Mouse (Mus musculus) embryonic facial prominence, embryonic 10.5 days (tissue): ENCODE results near the gene Gabpa. TPM values are rescaled to one million over a fixed set of nuclear protein-coding genes. Genes with fewer than 3 reads are reported as not detected.

Experiments
- DNase-seq: peaks from one replicate; pipeline ENCODE4 v3.0.0-alpha.2; 2017; ENCODE audit warnings: low spot score
- H3K27ac ChIP-seq: fragments of 300-500 bp; sonication (generic); replicated peaks from 2 replicates; pipeline ENCODE4 v1.5.1; 2016; ENCODE audit warnings: mild to moderate bottlenecking
- H3K27me3 ChIP-seq: fragments of 300-500 bp; sonication (generic); replicated peaks from 2 replicates; pipeline ENCODE4 v1.6.1; 2016; ENCODE audit warnings: low read depth, mild to moderate bottlenecking; ENCODE audit not compliant: poor library complexity, severe bottlenecking
- H3K36me3 ChIP-seq: fragments of 300-500 bp; sonication (generic); replicated peaks from 2 replicates; pipeline ENCODE4 v1.6.1; 2016; ENCODE audit warnings: mild to moderate bottlenecking, moderate library complexity
- H3K4me1 ChIP-seq: fragments of 300-500 bp; sonication (generic); 2 replicates; pipeline ENCODE4 v1.6.1; 2016
- H3K4me3 ChIP-seq: fragments of 300-500 bp; sonication (generic); 2 replicates; pipeline ENCODE4 v1.5.1; 2016; ENCODE audit warnings: mild to moderate bottlenecking, moderate library complexity
- H3K9me3 ChIP-seq: fragments of 300-500 bp; sonication (generic); 2 replicates; pipeline ENCODE4 v1.6.1; 2016; ENCODE audit warnings: mild to moderate bottlenecking
- WGBS: fragments of 180-500 bp; shearing (Covaris S2); methylation state at CpG from one replicate; pipeline ENCODE4 v1.1.7; 2016; 5-methylcytosine and 5-hydroxymethylcytosine counted together
- polyA plus RNA-seq: library from polyadenylated mRNA; unstranded; fragments of >200 nt; fragmentation: Nextera tagmentation; extraction: Ambion mirVana; gene quantifications from 2 replicates; pipeline ENCODE4 v1.2.1, GENCODE M21; 2016

Gene Gabpa
- polyA plus RNA-seq, 1 experiment from 2014 or later: 38.7 TPM

DNA sequence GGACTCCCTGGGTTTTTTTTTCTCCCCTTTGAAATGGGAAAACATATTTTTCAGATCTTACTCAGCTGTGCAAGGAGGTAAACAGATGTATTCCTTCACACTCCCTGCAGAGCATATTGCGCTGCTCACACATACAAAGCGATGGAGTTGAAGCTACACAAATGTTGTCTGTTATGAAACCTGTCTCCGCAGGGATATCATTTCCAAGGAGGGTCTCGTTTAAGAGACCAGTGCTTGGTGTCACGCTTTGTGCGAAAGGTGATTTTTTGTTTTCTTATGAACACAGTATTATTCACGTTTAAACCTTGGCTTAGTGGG is 41.0 kb downstream of the Gabpa start:
- no peak for DNase-seq
- no peaks in the 10 kb centered on the region for H3K27me3 ChIP-seq
- H3K36me3 ChIP-seq: no peaks in the 10 kb centered on the region
- 90% methylated on average over 7 of the region's 7 CpGs for WGBS
- H3K4me1 ChIP-seq: no peaks in the 10 kb centered on the region
- H3K27ac ChIP-seq: no peak overlapping the region
- H3K9me3 ChIP-seq: no peaks in the 10 kb centered on the region
- H3K4me3 ChIP-seq: no peak overlapping the region

DNA sequence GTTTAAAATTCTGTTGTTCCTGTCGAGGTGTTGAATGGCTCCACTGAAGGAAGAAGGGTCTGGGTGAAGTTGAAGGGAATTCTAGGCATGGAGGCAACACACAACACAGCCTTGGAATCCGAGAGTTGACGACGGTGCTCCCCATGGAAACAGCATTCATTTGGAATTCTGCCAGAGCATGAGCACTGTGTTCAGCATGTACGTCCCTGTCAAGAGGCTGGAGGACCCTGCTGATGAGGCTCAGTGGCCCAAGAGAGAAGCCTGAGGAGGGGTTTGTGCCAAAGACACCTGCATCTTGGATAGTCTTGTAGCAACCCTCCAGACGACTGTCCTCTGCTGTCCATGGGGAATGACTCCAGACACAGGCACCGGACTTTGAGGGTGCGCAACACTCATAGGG is 41.4 kb downstream of the Gabpa start:
- Histone ChIP-seq H3K4me3 (no peak overlapping the region), H3K27ac (no peak overlapping the region), H3K4me1 (no peaks in the 10 kb centered on the region), H3K9me3 (no peaks in the 10 kb centered on the region), H3K27me3 (no peaks in the 10 kb centered on the region), H3K36me3 (no peaks in the 10 kb centered on the region)
- WGBS: 82% methylated on average over 8 of the region's 8 CpGs
- DNase-seq: no peak

DNA sequence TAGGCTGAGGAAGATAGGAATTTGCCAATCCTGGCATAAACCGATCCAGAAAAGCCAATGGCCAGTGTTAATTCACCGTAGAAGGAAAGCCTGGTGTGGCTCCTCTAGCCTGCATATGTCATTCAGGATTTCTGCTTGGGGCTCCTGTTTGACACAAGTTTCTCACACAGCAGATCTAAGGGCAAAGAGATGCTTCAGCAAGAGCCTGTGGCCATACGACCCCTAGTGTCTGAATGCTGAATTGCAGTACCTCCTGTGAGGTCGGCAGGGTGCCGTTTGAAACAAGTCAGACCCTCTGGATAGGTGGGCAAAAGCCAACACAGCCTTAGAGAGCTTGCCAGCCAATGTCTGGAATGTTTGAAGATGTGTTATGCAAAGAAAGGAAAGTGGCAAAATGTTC is 44.4 kb downstream of the Gabpa start:
- H3K4me1 ChIP-seq: no peaks in the 10 kb centered on the region
- H3K9me3 ChIP-seq: no peaks in the 10 kb centered on the region
- H3K27ac ChIP-seq: no peak overlapping the region
- 26% methylated on average over 5 of the region's 5 CpGs for WGBS
- no peak overlapping the region for H3K4me3 ChIP-seq
- H3K36me3 ChIP-seq: no peaks in the 10 kb centered on the region
- peak; percentile 75 for DNase-seq
- H3K27me3 ChIP-seq: no peaks in the 10 kb centered on the region

DNA sequence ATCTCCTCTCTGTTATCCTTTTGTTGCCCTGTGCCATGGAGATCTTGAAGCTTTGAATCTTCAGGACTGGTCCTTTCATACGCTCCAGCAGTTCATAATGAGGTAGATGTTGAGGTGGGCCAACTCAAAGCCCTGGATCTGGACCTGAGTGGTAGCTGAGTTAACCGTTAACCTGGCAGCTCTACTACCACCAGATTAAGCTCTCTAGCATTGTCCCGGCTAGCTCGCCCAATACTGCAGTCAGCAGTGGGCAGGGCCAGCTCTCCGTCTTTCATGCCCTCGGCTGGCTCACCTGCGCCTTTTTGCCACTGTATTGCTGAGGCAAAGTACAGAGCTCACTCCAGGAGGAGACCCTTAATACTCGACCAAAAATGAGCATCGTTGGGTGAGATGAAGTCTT is 46.4 kb downstream of the Gabpa start:
- WGBS: 93% methylated on average over 9 of the region's 9 CpGs
- DNase-seq: no peak

DNA sequence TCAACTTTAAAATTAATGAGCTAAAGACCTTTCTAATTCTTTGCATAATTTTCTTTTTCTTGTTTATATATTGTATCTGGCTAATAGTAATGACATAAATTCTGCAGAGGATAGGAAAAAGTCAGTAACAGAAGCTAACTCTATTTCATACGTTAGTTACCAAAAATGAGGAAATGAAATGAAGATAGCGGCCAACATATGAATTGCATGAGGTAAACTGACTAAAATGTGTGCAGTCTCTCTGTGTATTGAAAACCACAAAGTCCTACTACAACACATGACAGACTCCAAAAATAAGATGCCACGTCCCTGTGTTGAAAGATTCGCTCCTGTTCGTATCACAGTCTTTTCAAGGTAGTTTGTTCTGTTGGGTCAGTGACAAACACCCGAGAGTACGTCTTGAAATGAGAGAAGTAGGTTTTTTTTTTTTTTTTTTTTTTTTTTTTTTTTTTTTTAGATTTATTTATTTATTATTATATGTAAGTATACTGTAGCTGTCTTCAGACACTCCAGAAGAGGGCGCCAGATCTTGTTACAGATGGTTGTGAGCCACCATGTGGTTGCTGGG is 47.1 kb downstream of the Gabpa start:
- 90% methylated on average over 8 of the region's 8 CpGs for WGBS
- DNase-seq: no peak
- H3K4me1 ChIP-seq: no peaks in the 10 kb centered on the region

More for the DNA sequence above, 46.4 kb downstream of the Gabpa start:
- no peak overlapping the region for H3K4me3 ChIP-seq
- H3K36me3 ChIP-seq: no peaks in the 10 kb centered on the region
- H3K27me3 ChIP-seq: no peaks in the 10 kb centered on the region
- H3K9me3 ChIP-seq: no peaks in the 10 kb centered on the region
- H3K4me1 ChIP-seq: no peaks in the 10 kb centered on the region
- no peak overlapping the region for H3K27ac ChIP-seq

DNA sequence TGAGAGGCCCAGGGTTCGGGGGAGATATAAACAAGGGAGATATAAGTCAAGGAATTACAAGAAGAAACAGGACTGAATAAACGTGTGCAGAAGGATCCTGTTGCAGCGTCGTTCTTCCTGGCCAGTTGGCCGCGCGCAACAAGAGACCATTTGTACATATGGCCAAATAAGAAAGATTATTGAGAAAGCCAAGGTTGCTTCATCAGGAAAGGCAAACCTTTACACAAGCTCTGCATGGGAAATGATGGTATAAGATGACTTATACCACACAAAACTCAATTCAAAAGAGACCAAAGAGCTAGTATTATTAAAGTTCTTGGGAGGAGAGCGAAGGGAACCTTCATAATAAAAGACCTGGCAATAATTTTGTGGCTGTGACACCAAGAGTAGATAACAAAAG is 49.8 kb downstream of the Gabpa start:
- H3K27me3 ChIP-seq: no peaks in the 10 kb centered on the region
- no peak overlapping the region for H3K4me3 ChIP-seq
- H3K9me3 ChIP-seq: no peaks in the 10 kb centered on the region
- H3K4me1 ChIP-seq: no peaks in the 10 kb centered on the region
- no peaks in the 10 kb centered on the region for H3K36me3 ChIP-seq
- WGBS: 89% methylated on average over 8 of the region's 8 CpGs
- no peak overlapping the region for H3K27ac ChIP-seq
- no peak for DNase-seq

More for the DNA sequence above, 47.1 kb downstream of the Gabpa start:
- no peaks in the 10 kb centered on the region for H3K9me3 ChIP-seq
- no peaks in the 10 kb centered on the region for H3K27me3 ChIP-seq
- no peak overlapping the region for H3K4me3 ChIP-seq
- no peaks in the 10 kb centered on the region for H3K36me3 ChIP-seq
- no peak overlapping the region for H3K27ac ChIP-seq

DNA sequence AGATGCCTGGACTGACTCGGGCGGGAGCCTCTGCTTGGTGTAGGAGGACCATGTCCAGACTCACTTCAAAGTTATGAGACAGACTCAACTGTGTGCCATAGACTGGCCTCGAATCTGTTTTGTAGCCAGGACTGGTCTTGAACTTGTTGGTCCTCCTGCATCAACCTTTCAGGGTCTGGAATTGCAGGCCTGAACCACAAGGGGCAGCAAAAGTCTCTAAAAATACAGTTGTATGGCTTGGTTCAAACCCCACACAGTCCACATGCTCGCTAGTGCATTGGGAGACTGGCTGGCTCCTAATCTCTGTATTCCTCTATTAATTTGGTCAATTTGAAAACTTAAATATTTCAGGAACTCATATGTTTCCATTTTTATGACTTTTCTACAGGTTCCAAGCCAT is 68.3 kb downstream of the Gabpa start:
- no peaks in the 10 kb centered on the region for H3K27me3 ChIP-seq
- H3K4me1 ChIP-seq: no peaks in the 10 kb centered on the region
- no peak for DNase-seq
- no peaks in the 10 kb centered on the region for H3K36me3 ChIP-seq
- no peak overlapping the region for H3K27ac ChIP-seq
- WGBS: 88% methylated on average over 4 of the region's 4 CpGs
- H3K9me3 ChIP-seq: no peaks in the 10 kb centered on the region
- H3K4me3 ChIP-seq: no peak overlapping the region

DNA sequence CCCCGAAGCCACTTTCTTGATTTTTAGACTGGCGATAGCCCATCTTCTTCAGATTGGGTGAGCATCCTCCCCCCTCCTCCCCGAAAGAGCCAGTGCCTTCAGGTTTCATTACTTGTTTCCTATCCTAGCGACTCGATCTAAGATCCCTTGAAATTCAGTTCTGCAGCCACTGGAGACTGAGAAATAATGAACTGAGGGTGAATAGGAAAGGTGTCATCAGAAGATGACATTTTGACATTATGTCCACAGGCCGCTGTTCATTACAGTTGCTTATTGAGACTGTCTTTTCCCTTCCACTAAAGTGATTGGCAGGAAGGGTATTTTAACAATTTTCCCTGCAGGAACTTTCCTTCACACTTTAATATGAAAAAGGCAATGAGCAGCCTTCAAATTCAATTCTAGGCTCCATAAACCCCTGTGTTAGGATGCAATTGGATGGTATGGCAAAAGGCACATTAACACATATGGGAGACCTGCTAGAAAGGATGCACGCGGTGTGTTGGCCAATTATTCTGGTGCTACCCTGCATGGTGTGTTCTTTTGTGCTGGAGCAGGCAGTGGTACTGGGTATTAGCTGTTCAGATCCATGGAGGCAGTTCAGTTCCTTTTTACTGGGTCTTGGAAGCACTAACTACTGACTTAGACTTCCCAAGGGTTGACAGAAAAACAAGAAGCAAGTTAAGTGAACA is 76.9 kb downstream of the Gabpa start:
- Histone ChIP-seq H3K4me3 (no peak overlapping the region), H3K36me3 (no peaks in the 10 kb centered on the region)
- 89% methylated on average over 8 of the region's 8 CpGs for WGBS

More for the DNA sequence above, 76.9 kb downstream of the Gabpa start:
- DNase-seq: no peak
- Histone ChIP-seq H3K27me3 (no peaks in the 10 kb centered on the region), H3K4me1 (no peaks in the 10 kb centered on the region), H3K27ac (no peak overlapping the region), H3K9me3 (no peaks in the 10 kb centered on the region)

Other genes starting within 250 kb of the Gabpa start
- 55.0 and 57.9 TPM in 2 replicates for gene Mrpl39, start 99.2 kb upstream of the Gabpa start, polyA plus RNA-seq
- 9.6 and 14.3 TPM in 2 replicates for gene Jam2, start 60.8 kb upstream of the Gabpa start, polyA plus RNA-seq
- gene Atp5j, start 700 bp downstream of the Gabpa start, polyA plus RNA-seq: 805 and 857 TPM in 2 replicates